Mouse (Mus musculus) T-helper 17 cell (primary cell): ENCODE results near the gene Igfn1.

ENCODE experiments used
- in situ Hi-C, 2 experiments: fragments of 300-600 bp; cut with MboI, MseI; formaldehyde crosslinking; loops; 1 replicate in 1 of 2; 2 replicates in 1 of 2; pipeline ENCODE4 v1.15.1; 2025; ENCODE audit warnings: high pct_unique_total_duplicates in 2 of 2

Gene Igfn1

GRCm38 (mm10) chr1:136006292-136006748, at the start of gene Igfn1:
Gene Igfn1, minus strand, starts transcription at chr1:136006342.
- in situ Hi-C loops: no loop called here

- in situ Hi-C loops: no loop called here
Measured at GRCm38 (mm10) chr1:136055771-136056170, 49.6 kb upstream of the Igfn1 start.

- in situ Hi-C loops: no loop called here
Measured at GRCm38 (mm10) chr1:136052547-136052946, 46.4 kb upstream of the Igfn1 start, which contains the start of gene Cacna1s. Gene Cacna1s, plus strand, starts transcription at chr1:136052750.

- in situ Hi-C loops: no loop called here
Measured at GRCm38 (mm10) chr1:136051465-136051864, 45.3 kb upstream of the Igfn1 start.

- in situ Hi-C loops: no loop called here
Measured at GRCm38 (mm10) chr1:136051013-136051315, 44.8 kb upstream of the Igfn1 start.

GRCm38 (mm10) chr1:136050312-136051012, 44.3 kb upstream of the Igfn1 start, which contains the start of gene Ascl5:
Gene Ascl5, plus strand, starts transcription at chr1:136050804.
- in situ Hi-C loops: no loop called here

GRCm38 (mm10) chr1:136047894-136048293, 41.8 kb upstream of the Igfn1 start:
- in situ Hi-C loops: loop anchor here in 1 of 2 experiments (10.0 kb wide), 1 partner anchor 407 kb away; no protein-coding TSS in a partner anchor

GRCm38 (mm10) chr1:136047432-136047831, 41.3 kb upstream of the Igfn1 start:
- in situ Hi-C loops: loop anchor here in 1 of 2 experiments (10.0 kb wide), 1 partner anchor 407 kb away; no protein-coding TSS in a partner anchor

- in situ Hi-C loops: loop anchor here in 1 of 2 experiments (10.0 kb wide), 1 partner anchor 409 kb away; no protein-coding TSS in a partner anchor
Measured at GRCm38 (mm10) chr1:136045774-136046173, 39.6 kb upstream of the Igfn1 start.

GRCm38 (mm10) chr1:136040874-136041273, 34.7 kb upstream of the Igfn1 start:
- in situ Hi-C loops: loop anchor here in 1 of 2 experiments (10.0 kb wide), 1 partner anchor 414 kb away; no protein-coding TSS in a partner anchor

GRCm38 (mm10) chr1:136040452-136040851, 34.3 kb upstream of the Igfn1 start:
- in situ Hi-C loops: loop anchor here in 1 of 2 experiments (10.0 kb wide), 1 partner anchor 414 kb away; no protein-coding TSS in a partner anchor

GRCm38 (mm10) chr1:136038746-136039538, 32.8 kb upstream of the Igfn1 start:
- in situ Hi-C loops: no loop called here

GRCm38 (mm10) chr1:136032961-136033360, 26.8 kb upstream of the Igfn1 start:
- in situ Hi-C loops: no loop called here

- in situ Hi-C loops: no loop called here
Measured at GRCm38 (mm10) chr1:136031697-136032096, 25.6 kb upstream of the Igfn1 start.

- in situ Hi-C loops: no loop called here
Measured at GRCm38 (mm10) chr1:136030201-136030600, 24.1 kb upstream of the Igfn1 start.

- in situ Hi-C loops: no loop called here
Measured at GRCm38 (mm10) chr1:136018390-136019189, 12.4 kb upstream of the Igfn1 start.

- in situ Hi-C loops: no loop called here
Measured at GRCm38 (mm10) chr1:136017907-136018313, 11.8 kb upstream of the Igfn1 start.

GRCm38 (mm10) chr1:136017307-136017706, 11.2 kb upstream of the Igfn1 start:
- in situ Hi-C loops: no loop called here

- in situ Hi-C loops: no loop called here
Measured at GRCm38 (mm10) chr1:136014796-136015502, 8.8 kb upstream of the Igfn1 start.

- in situ Hi-C loops: no loop called here
Measured at GRCm38 (mm10) chr1:136013513-136013912, 7.4 kb upstream of the Igfn1 start.

- in situ Hi-C loops: no loop called here
Measured at GRCm38 (mm10) chr1:136010247-136010646, 4.1 kb upstream of the Igfn1 start.
